Comparison of ENCODE assay signal across 23 mouse cellular contexts in genomic region chr9:45410193-45410592, GRCm38 (mm10). TPM values are rescaled to one million over a fixed set of nuclear protein-coding genes. Genes with fewer than 3 reads are reported as not detected.
A peak's percentile ranks its signal among the peaks of the same experiment; 100 is the strongest.
DNase-seq lines count a peak whose midpoint lies in the region; ATAC-seq lines count a peak whose summit lies in the region.
"Had no signal": no experiment of that assay in that cellular context is flagged by ENCODE, and none has a peak within 500 bp of the region (broad histone marks: within the 10 kb centered on the region; RNA-seq: fewer than 3 reads in every experiment).

No protein-coding gene starts in this region.

- DNase-seq in kidney, adult 18-20 months: peak; percentile 13
- DNase-seq in kidney, adult 8-10 months: no peak
- DNase-seq in kidney, adult 9 months: peak; percentile 38
- DNase-seq in kidney, postnatal 25 days: peak; percentile 51 to 56
- DNase-seq: adrenal gland, adult 2 months; adrenal gland, postnatal 10 days; adrenal gland, postnatal 25 days; cerebellum, adult 11 months; cerebellum, adult 18-20 months; cerebellum, adult 8-10 months; cerebellum, adult 9-11 months; cerebellum, postnatal 14 days; cerebellum, postnatal 36 days; embryo, embryonic 11 days had no signal

- peaks cover 5% of the 10 kb centered on the region; the same call in 1 of the 2 replicates for H3K27me3 ChIP-seq in kidney, embryonic 14.5 days (ENCODE audit: control insufficient read depth, insufficient read depth, low read length)
- H3K27me3 ChIP-seq in kidney, embryonic 16.5 days (ENCODE audit: insufficient read depth, low read length): no peaks in the 10 kb centered on the region
- H3K27me3 ChIP-seq: embryonic facial prominence, embryonic 15.5 days had no signal

- H3K36me3 ChIP-seq in kidney, embryonic 14.5 days (ENCODE audit: control insufficient read depth, insufficient read depth, low read length): no peaks in the 10 kb centered on the region
- no peaks in the 10 kb centered on the region for H3K36me3 ChIP-seq in kidney, embryonic 16.5 days (ENCODE audit: insufficient read depth, low read length)
- H3K36me3 ChIP-seq: embryonic facial prominence, embryonic 13.5 days; embryonic facial prominence, embryonic 15.5 days; forebrain, embryonic 10.5 days; forebrain, embryonic 12.5 days had no signal

- H3K9me3 ChIP-seq in kidney, embryonic 14.5 days (ENCODE audit: control insufficient read depth, low read length): no peaks in the 10 kb centered on the region
- no peaks in the 10 kb centered on the region for H3K9me3 ChIP-seq in kidney, embryonic 16.5 days (ENCODE audit: low read length)
- H3K9me3 ChIP-seq: embryonic facial prominence, embryonic 13.5 days; embryonic facial prominence, embryonic 15.5 days; forebrain, embryonic 10.5 days; forebrain, embryonic 12.5 days had no signal

- no peak overlapping the region for H3K4me2 ChIP-seq in kidney, embryonic 14.5 days (replicated peaks; ENCODE audit: low read depth, low read length)
- no peak overlapping the region for H3K4me2 ChIP-seq in kidney, embryonic 16.5 days (replicated peaks; ENCODE audit: low read depth, low read length)
- H3K4me2 ChIP-seq: embryonic facial prominence, embryonic 13.5 days; embryonic facial prominence, embryonic 15.5 days; forebrain, embryonic 12.5 days had no signal

- 0 out of 2 replicates have a peak, but pooled peaks cover 4% of the 10 kb centered on the region for H3K4me1 ChIP-seq in kidney, embryonic 14.5 days (ENCODE audit: control insufficient read depth, insufficient read depth, low read length)
- peaks cover 14% of the 10 kb centered on the region for H3K4me1 ChIP-seq in kidney, embryonic 16.5 days (ENCODE audit: insufficient read depth, low read length)

- no peak overlapping the region for H3K4me3 ChIP-seq in kidney, embryonic 14.5 days (ENCODE audit: low read length)
- H3K4me3 ChIP-seq in kidney, embryonic 16.5 days (ENCODE audit: low read length): no peak overlapping the region
- H3K4me3 ChIP-seq: embryonic facial prominence, embryonic 13.5 days; embryonic facial prominence, embryonic 15.5 days; erythroblast, embryonic 14.5 days; forebrain, embryonic 10.5 days; forebrain, embryonic 12.5 days had no signal

- H3K27ac ChIP-seq in kidney, embryonic 14.5 days (ENCODE audit: low read depth, low read length): no peak overlapping the region
- H3K27ac ChIP-seq in kidney, embryonic 16.5 days (ENCODE audit: low read length): no peak overlapping the region
- H3K27ac ChIP-seq: embryonic facial prominence, embryonic 13.5 days; embryonic facial prominence, embryonic 15.5 days; forebrain, embryonic 10.5 days; forebrain, embryonic 12.5 days had no signal

- H3K9ac ChIP-seq in kidney, embryonic 14.5 days (ENCODE audit: low read depth, low read length): no peak overlapping the region
- no peak overlapping the region for H3K9ac ChIP-seq in kidney, embryonic 16.5 days (replicated peaks; ENCODE audit: low read length)
- H3K9ac ChIP-seq: embryonic facial prominence, embryonic 13.5 days; embryonic facial prominence, embryonic 15.5 days; forebrain, embryonic 12.5 days had no signal

- ATAC-seq in kidney, embryonic 14.5 days (ENCODE audit: low FRiP score, low TSS enrichment): no peak
- ATAC-seq in kidney, embryonic 16.5 days (ENCODE audit: low FRiP score, low TSS enrichment): no peak
- ATAC-seq: forebrain, embryonic 14.5 days had no signal

- 82% methylated on average over 5 of the region's 5 CpGs for WGBS in kidney, embryonic 14.5 days
- WGBS in kidney, embryonic 16.5 days: 81% methylated on average over 5 of the region's 5 CpGs

RNA-seq across cellular contexts. Expression of gene Fxyd2, which starts 10.7 kb away (rescaled TPM):
- 137 and 153 TPM in 2 replicates for polyA plus RNA-seq in kidney, embryonic 14.5 days (2014; fragmentation: Nextera tagmentation; extraction: Ambion mirVana)
- polyA plus RNA-seq in kidney, embryonic 16.5 days (2015; fragmentation: Nextera tagmentation; extraction: Ambion mirVana): 746 and 828 TPM in 2 replicates
- polyA plus RNA-seq: C2C12; erythroblast, embryonic 14.5 days had no signal

RNA-seq across cellular contexts. Expression of gene Dscaml1, which starts 16.2 kb away (rescaled TPM):
- polyA plus RNA-seq in kidney, embryonic 14.5 days (2014; fragmentation: Nextera tagmentation; extraction: Ambion mirVana): 0.14 and 0.23 TPM in 2 replicates
- polyA plus RNA-seq in kidney, embryonic 16.5 days (2015; fragmentation: Nextera tagmentation; extraction: Ambion mirVana): 0.17 and 0.37 TPM in 2 replicates
- polyA plus RNA-seq: C2C12; erythroblast, embryonic 14.5 days had no signal

RNA-seq across cellular contexts. Expression of gene Fxyd6, which starts 40.2 kb away (rescaled TPM):
- 139 and 156 TPM in 2 replicates for polyA plus RNA-seq in kidney, embryonic 14.5 days (2014; fragmentation: Nextera tagmentation; extraction: Ambion mirVana)
- 184 and 189 TPM in 2 replicates for polyA plus RNA-seq in kidney, embryonic 16.5 days (2015; fragmentation: Nextera tagmentation; extraction: Ambion mirVana)
- polyA plus RNA-seq: C2C12; erythroblast, embryonic 14.5 days had no signal

Comparison
In these comparisons a context has a peak if more than half of its experiments do, and no peak if none do; other contexts are left out.
1. DNase-seq: peak in kidney, adult 18-20 months (single experiment), kidney, adult 9 months (single experiment) and kidney, postnatal 25 days (2 of 2); none in kidney, adult 8-10 months (0 of 2).